Mouse (Mus musculus) c-Kit-negative CD71-positive TER-119-positive erythroid progenitor cells, embryonic 14.5 days (primary cell): Measurements from ENCODE around the gene Clic6.

ENCODE experiments used
- DNase-seq: peaks from one replicate; pipeline ENCODE4 v3.0.0-alpha.2; 2013; ENCODE audit warnings: low read depth, low spot score

The Clic6 gene

GRCm38 (mm10) chr16:92485436-92485835 is at the start of gene Clic6:
Gene Clic6 (plus strand): TSS chr16:92485736.
- no peak for DNase-seq

GRCm38 (mm10) chr16:92439775-92440174 is 45.8 kb upstream of the Clic6 start:
- DNase-seq = no peak

GRCm38 (mm10) chr16:92440229-92440628 is 45.3 kb upstream of the Clic6 start:
- no peak for DNase-seq

- DNase-seq = no peak
Observed at GRCm38 (mm10) chr16:92441203-92441602, 44.3 kb upstream of the Clic6 start.

- DNase-seq = no peak
Observed at GRCm38 (mm10) chr16:92442150-92442549, 43.4 kb upstream of the Clic6 start.

GRCm38 (mm10) chr16:92442946-92443345 is 42.6 kb upstream of the Clic6 start:
- no peak for DNase-seq

GRCm38 (mm10) chr16:92443644-92444113 is 41.9 kb upstream of the Clic6 start:
- DNase-seq = no peak

GRCm38 (mm10) chr16:92445377-92445776 is 40.2 kb upstream of the Clic6 start:
- DNase-seq = no peak

GRCm38 (mm10) chr16:92449080-92449479 is 36.5 kb upstream of the Clic6 start:
- no peak for DNase-seq

- DNase-seq = no peak
Observed at GRCm38 (mm10) chr16:92450331-92450730, 35.2 kb upstream of the Clic6 start.

GRCm38 (mm10) chr16:92451516-92452072 is 33.9 kb upstream of the Clic6 start:
- no peak for DNase-seq

- no peak for DNase-seq
Observed at GRCm38 (mm10) chr16:92452609-92453008, 32.9 kb upstream of the Clic6 start.

- no peak for DNase-seq
Observed at GRCm38 (mm10) chr16:92454002-92454401, 31.5 kb upstream of the Clic6 start.

GRCm38 (mm10) chr16:92454495-92454894 is 31.0 kb upstream of the Clic6 start:
- DNase-seq = no peak

GRCm38 (mm10) chr16:92455488-92455887 is 30.0 kb upstream of the Clic6 start:
- DNase-seq = no peak

GRCm38 (mm10) chr16:92455969-92456368 is 29.6 kb upstream of the Clic6 start:
- no peak for DNase-seq

- peak; percentile 46 for DNase-seq
Observed at GRCm38 (mm10) chr16:92457594-92457993, 27.9 kb upstream of the Clic6 start.

GRCm38 (mm10) chr16:92461412-92461811 is 24.1 kb upstream of the Clic6 start:
- no peak for DNase-seq

- DNase-seq = no peak
Observed at GRCm38 (mm10) chr16:92464390-92464972, 21.1 kb upstream of the Clic6 start.

GRCm38 (mm10) chr16:92465226-92465625 is 20.3 kb upstream of the Clic6 start:
- DNase-seq = no peak

- DNase-seq = peak; percentile 97
Observed at GRCm38 (mm10) chr16:92465642-92466526, 19.7 kb upstream of the Clic6 start.

- DNase-seq = no peak
Observed at GRCm38 (mm10) chr16:92467041-92467440, 18.5 kb upstream of the Clic6 start.

GRCm38 (mm10) chr16:92468459-92468858 is 17.1 kb upstream of the Clic6 start:
- no peak for DNase-seq
